ENCODE assay signal across 8 mouse cellular contexts in genomic region chr16:8883674-8884241, GRCm38 (mm10). TPM values are rescaled to one million over a fixed set of nuclear protein-coding genes. Genes with fewer than 3 reads are reported as not detected.
DNase-seq lines count a peak whose midpoint lies in the region; ATAC-seq and TF ChIP-seq lines count a peak whose summit lies in the region.

No protein-coding gene starts in this region.

- in situ Hi-C loops in ES-E14 (cut with MboI; ENCODE audit: low sequenced_read_pairs in 2 of 2, unreplicated experiment in 2 of 2), result no loop called here

- no peak overlapping the region for H3K9ac ChIP-seq in ES-E14 (ENCODE audit: insufficient read depth, low read depth, low read length, poor library complexity, severe bottlenecking)
- H3K9ac ChIP-seq in heart, embryonic 16.5 days (ENCODE audit: low read length), result no peak overlapping the region
- H3K9ac ChIP-seq in lung, embryonic 16.5 days (ENCODE audit: low read length), result no peak overlapping the region

- WGBS in forebrain, embryonic 10.5 days, result 40% methylated on average over 11 of the region's 11 CpGs
- 44% methylated on average over 11 of the region's 11 CpGs for WGBS in heart, embryonic 16.5 days
- WGBS in lung, embryonic 16.5 days, result 45% methylated on average over 11 of the region's 11 CpGs

- peaks cover 15% of the 10 kb centered on the region for H3K27me3 ChIP-seq in forebrain, embryonic 10.5 days (ENCODE audit: poor library complexity, severe bottlenecking)
- H3K27me3 ChIP-seq in heart, embryonic 16.5 days (ENCODE audit: control insufficient read depth, insufficient read depth, low read length), result no peaks in the 10 kb centered on the region
- no peaks in the 10 kb centered on the region for H3K27me3 ChIP-seq in lung, embryonic 16.5 days (ENCODE audit: control insufficient read depth, insufficient read depth, low read depth, low read length)

- no peaks in the 10 kb centered on the region for H3K36me3 ChIP-seq in ES-E14 (ENCODE audit: control insufficient read depth, insufficient read depth, low read length, poor library complexity, severe bottlenecking)
- no peaks in the 10 kb centered on the region for H3K36me3 ChIP-seq in forebrain, embryonic 10.5 days (replicated peaks)
- H3K36me3 ChIP-seq in heart, embryonic 16.5 days (ENCODE audit: control insufficient read depth, insufficient read depth), result no peaks in the 10 kb centered on the region
- no peaks in the 10 kb centered on the region for H3K36me3 ChIP-seq in lung, embryonic 16.5 days (ENCODE audit: control insufficient read depth, insufficient read depth, low read length)

- H3K27ac ChIP-seq in ES-E14 (ENCODE audit: insufficient read depth, low read depth, low read length, poor library complexity, severe bottlenecking), result no peak overlapping the region
- no peak overlapping the region for H3K27ac ChIP-seq in brown adipose tissue, adult 24 weeks (replicated peaks; ENCODE audit: low read depth, low read length)
- no peak overlapping the region for H3K27ac ChIP-seq in forebrain, embryonic 10.5 days
- no peak overlapping the region for H3K27ac ChIP-seq in heart, embryonic 16.5 days (ENCODE audit: low read length)
- H3K27ac ChIP-seq in lung, embryonic 16.5 days (ENCODE audit: low read length), result no peak overlapping the region

- peak overlapping the region; percentile 46 for H3K4me2 ChIP-seq in heart, embryonic 16.5 days (ENCODE audit: low read depth, low read length)
- H3K4me2 ChIP-seq in lung, embryonic 16.5 days (ENCODE audit: low read depth, low read length), result peak overlapping the region; percentile 28

- H3K9me3 ChIP-seq in ES-E14 (ENCODE audit: control insufficient read depth, insufficient read depth, low read depth, low read length), result no peaks in the 10 kb centered on the region
- no peaks in the 10 kb centered on the region for H3K9me3 ChIP-seq in forebrain, embryonic 10.5 days
- no peaks in the 10 kb centered on the region for H3K9me3 ChIP-seq in heart, embryonic 16.5 days (replicated peaks; ENCODE audit: control insufficient read depth, low read length)
- H3K9me3 ChIP-seq in lung, embryonic 16.5 days (ENCODE audit: control insufficient read depth, low read length), result no peaks in the 10 kb centered on the region

- peak; percentile 91 for DNase-seq in ES-E14 (ENCODE audit: low read depth, low spot score)
- peak; percentile 85 for DNase-seq in forebrain, embryonic 10.5 days (ENCODE audit: extremely low spot score, low spot score)
- peak; percentile 97 for DNase-seq in layer of hippocampus, adult 9-10 months (ENCODE audit: low spot score)
- DNase-seq in ovary, postnatal 14 days (ENCODE audit: low spot score), result peak; percentile 85
- peak; percentile 31 to 80 for DNase-seq in thymus, postnatal 10 days (ENCODE audit: low spot score in 2 of 2)

- H3K4me3 ChIP-seq in ES-E14 (ENCODE audit: insufficient read depth in 1 of 2, low read depth in 1 of 2, low read length in 2 of 2, poor library complexity in 1 of 2, severe bottlenecking in 1 of 2), result no peak overlapping the region
- peak overlapping the region; percentile 24; the same call in 1 of the 2 replicates for H3K4me3 ChIP-seq in brown adipose tissue, adult 24 weeks (ENCODE audit: insufficient read depth, low read depth, low read length)
- H3K4me3 ChIP-seq in forebrain, embryonic 10.5 days, result no peak overlapping the region
- H3K4me3 ChIP-seq in heart, embryonic 16.5 days (ENCODE audit: low read length), result peak overlapping the region; percentile 26
- peak overlapping the region; percentile 28; the same call in 1 of the 2 replicates for H3K4me3 ChIP-seq in lung, embryonic 16.5 days (ENCODE audit: low read length)

- ATAC-seq in heart, embryonic 16.5 days (replicated peaks; ENCODE audit: extremely low read depth, insufficient read depth, low FRiP score), result no peak; the same call in 1 of the 2 replicates
- ATAC-seq in lung, embryonic 16.5 days (ENCODE audit: low read depth), result peak; percentile 61; the same call in 1 of the 2 replicates

- H3K4me1 ChIP-seq in ES-E14 (ENCODE audit: control insufficient read depth in 2 of 2, insufficient read depth in 2 of 2, low read length in 2 of 2, poor library complexity in 1 of 2), result peaks cover 0 to 23% of the 10 kb centered on the region in 2 experiments; a peak in 2 of 4 replicates
- H3K4me1 ChIP-seq in brown adipose tissue, adult 24 weeks (ENCODE audit: control insufficient read depth, insufficient read depth, insufficient read length, low read length), result no peaks in the 10 kb centered on the region
- peaks cover 22% of the 10 kb centered on the region for H3K4me1 ChIP-seq in forebrain, embryonic 10.5 days
- H3K4me1 ChIP-seq in heart, embryonic 16.5 days (ENCODE audit: control insufficient read depth, insufficient read depth, low read length), result no peaks in the 10 kb centered on the region
- H3K4me1 ChIP-seq in lung, embryonic 16.5 days (replicated peaks; ENCODE audit: control insufficient read depth, insufficient read depth, low read length), result no peaks in the 10 kb centered on the region

TF ChIP-seq in ES-E14, 5 proteins besides CTCF, POLR2A, EP300 and RAD21:
- TF ChIP-seq MAFK (IDR thresholded peaks at IDR 0.05; ENCODE audit: insufficient read depth, low read depth, low read length), result no peak
- TF ChIP-seq ZC3H11A (IDR thresholded peaks at IDR 0.05; ENCODE audit: borderline replicate concordance, low read depth, low read length), result peak; percentile 98; the same call in 1 of the 2 replicates
- no peak for TF ChIP-seq HCFC1 (IDR thresholded peaks at IDR 0.05; ENCODE audit: borderline replicate concordance, insufficient read depth, low read length)
- no peak for TF ChIP-seq CHD2 (IDR thresholded peaks at IDR 0.05; ENCODE audit: low read depth, low read length)
- TF ChIP-seq ZNF384 (IDR thresholded peaks at IDR 0.05; ENCODE audit: low read depth, low read length), result no peak

RNA-seq across cellular contexts. Expression of gene 1810013L24Rik, which starts 53.9 kb away (rescaled TPM):
- 46.6 and 47.4 TPM in 2 replicates for total RNA-seq in ES-E14 (2012; rRNA removed)
- polyA plus RNA-seq in brown adipose tissue, adult 24 weeks (2012; ENCODE audit: insufficient read depth, insufficient read length, missing spikeins), result 38.2 and 39.8 TPM in 2 replicates
- 17.9 and 18.4 TPM in 2 replicates for polyA plus RNA-seq in forebrain, embryonic 10.5 days (2016; fragmentation: Nextera tagmentation; extraction: Ambion mirVana)
- 16.1 and 17.8 TPM in 2 replicates for polyA plus RNA-seq in heart, embryonic 16.5 days (2015; fragmentation: Nextera tagmentation; extraction: Ambion mirVana)
- polyA plus RNA-seq in lung, embryonic 16.5 days (2015; fragmentation: Nextera tagmentation; extraction: Ambion mirVana), result 16.0 and 17.9 TPM in 2 replicates

Comparison
In these comparisons a context has a peak if more than half of its experiments do, and no peak if none do; other contexts are left out.
1. H3K4me3 ChIP-seq: peak in brown adipose tissue, adult 24 weeks (single experiment), heart, embryonic 16.5 days (single experiment) and lung, embryonic 16.5 days (single experiment); none in ES-E14 (0 of 2) and forebrain, embryonic 10.5 days (single experiment).
2. Peak in every context shown above with its lines, with median percentiles within 50 percentile points of each other: DNase-seq.